Mouse (Mus musculus): Measurements from ENCODE around the gene Sorcs3.

DNA sequence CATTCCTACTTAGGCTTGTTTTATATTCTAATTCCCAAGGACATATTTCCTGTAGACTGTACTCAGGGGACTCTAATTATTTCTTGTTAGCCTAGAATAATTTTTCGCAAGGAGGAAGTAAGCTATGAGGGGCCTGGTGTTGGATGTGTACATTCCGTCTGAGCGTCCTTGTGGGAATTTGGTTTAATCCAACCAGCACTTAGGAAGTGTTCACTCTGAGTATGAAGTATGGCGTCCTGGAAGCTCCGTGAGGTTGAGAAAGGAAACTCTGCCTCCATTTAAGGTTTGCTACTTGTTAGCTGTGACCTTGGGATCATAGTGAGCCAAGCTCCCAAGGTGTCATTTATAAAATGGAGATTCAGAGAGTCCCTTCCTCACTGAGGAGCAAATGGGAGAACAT is 132.3 kb downstream of the Sorcs3 start:
- TF ChIP-seq CTCF (IDR thresholded peaks at IDR 0.05 in 2 of 3, conservative IDR thresholded peaks at IDR 0.05 in 1 of 3; ENCODE audit: control insufficient read depth in 1 of 3, insufficient read depth in 1 of 3, low read depth in 2 of 3, low read length in 3 of 3, poor library complexity in 1 of 3, severe bottlenecking in 1 of 3): no peak
- TF ChIP-seq MAFK (IDR thresholded peaks at IDR 0.05; ENCODE audit: borderline replicate concordance, low read depth, low read length): no peak
- TF ChIP-seq CHD1 (IDR thresholded peaks at IDR 0.05; ENCODE audit: low read depth, low read length): no peak
- TF ChIP-seq BHLHE40 (IDR thresholded peaks at IDR 0.05; ENCODE audit: borderline replicate concordance, low read depth, low read length): no peak
- TF ChIP-seq ETS1 (IDR thresholded peaks at IDR 0.05; ENCODE audit: low read depth, low read length): no peak
- no peak for TF ChIP-seq GATA1 (IDR thresholded peaks at IDR 0.05; ENCODE audit: low read depth, low read length)
